Mouse (Mus musculus) forebrain, embryonic 13.5 days (tissue): Measurements from ENCODE around the gene Cenpv. TPM values are rescaled to one million over a fixed set of nuclear protein-coding genes. Genes with fewer than 3 reads are reported as not detected.
"Not testable (repeated sequence)": the region's sequence is repeated elsewhere in the genome, so short reads cannot be mapped to it uniquely, and the experiment has no call there.

Experiments used
- ATAC-seq: fragments of 200-750 bp; cut with Nextera tagmentation; 2 replicates; pipeline ENCODE4 v1.8.0; 2017
- H3K27ac ChIP-seq: fragments of 300-500 bp; sonication (generic); 2 replicates; pipeline ENCODE4 v1.5.1; 2015; ENCODE audit warnings: inconsistent platforms, mild to moderate bottlenecking, moderate library complexity
- H3K27me3 ChIP-seq: fragments of 300-500 bp; sonication (generic); 2 replicates; pipeline ENCODE4 v1.6.1; 2015; ENCODE audit warnings: mild to moderate bottlenecking, inconsistent platforms
- H3K36me3 ChIP-seq: fragments of 300-500 bp; sonication (generic); 2 replicates; pipeline ENCODE4 v1.6.1; 2015; ENCODE audit warnings: mild to moderate bottlenecking, inconsistent platforms; ENCODE audit not compliant: poor library complexity, severe bottlenecking
- H3K4me1 ChIP-seq: fragments of 300-500 bp; sonication (generic); 2 replicates; pipeline ENCODE4 v1.6.1; 2015; ENCODE audit warnings: inconsistent platforms
- H3K4me2 ChIP-seq: fragments of 300-500 bp; sonication (generic); 2 replicates; pipeline ENCODE4 v1.6.1; 2015; ENCODE audit warnings: inconsistent platforms, mild to moderate bottlenecking, moderate library complexity
- H3K4me3 ChIP-seq: fragments of 300-500 bp; sonication (generic); 2 replicates; pipeline ENCODE4 v1.5.1; 2015; ENCODE audit warnings: mild to moderate bottlenecking, inconsistent platforms
- H3K9ac ChIP-seq: fragments of 300-500 bp; sonication (generic); 2 replicates; pipeline ENCODE4 v1.6.1; 2015; ENCODE audit warnings: mild to moderate bottlenecking, inconsistent platforms
- H3K9me3 ChIP-seq: fragments of 300-500 bp; sonication (generic); replicated peaks from 2 replicates; pipeline ENCODE4 v1.6.1; 2016; ENCODE audit warnings: inconsistent platforms
- WGBS: fragments of 180-500 bp; shearing (Covaris S2); methylation state at CpG from one replicate; pipeline ENCODE4 v1.1.7; 2015; 5-methylcytosine and 5-hydroxymethylcytosine counted together
- polyA plus RNA-seq: library from polyadenylated mRNA; unstranded; fragments of >200 nt; fragmentation: Nextera tagmentation; extraction: Ambion mirVana; gene quantifications from 2 replicates; pipeline ENCODE4 v1.2.1, GENCODE M21; 2015

Gene Cenpv
- polyA plus RNA-seq, 1 experiment from 2014 or later: 78.7 TPM

GRCm38 (mm10) chr11:62522283-62522682 is 16.8 kb downstream of the Cenpv start:
- Histone ChIP-seq H3K27me3 (no peaks in the 10 kb centered on the region), H3K9me3 (no peaks in the 10 kb centered on the region), H3K4me1 (0 out of 2 replicates have a peak, but pooled peaks cover 4% of the 10 kb centered on the region), H3K9ac (no peak overlapping the region), H3K27ac (no peak overlapping the region), H3K4me2 (no peak overlapping the region), H3K4me3 (no peak overlapping the region), H3K36me3 (peaks cover 41% of the 10 kb centered on the region)
- no peak for ATAC-seq
- 77% methylated on average over 2 of the region's 2 CpGs for WGBS

- WGBS: 33% methylated on average over 2 of the region's 2 CpGs
- no peak overlapping the region for H3K4me2 ChIP-seq
- H3K9ac ChIP-seq: no peak overlapping the region
- no peaks in the 10 kb centered on the region for H3K27me3 ChIP-seq
- peaks cover 11% of the 10 kb centered on the region; the same call in 1 of the 2 replicates for H3K36me3 ChIP-seq
- no peak overlapping the region for H3K4me3 ChIP-seq
- no peak for ATAC-seq
- H3K27ac ChIP-seq: no peak overlapping the region
- H3K9me3 ChIP-seq: no peaks in the 10 kb centered on the region
- H3K4me1 ChIP-seq: 0 out of 2 replicates have a peak, but pooled peaks cover 4% of the 10 kb centered on the region
These were observed 20.1 kb downstream of the Cenpv start for GRCm38 (mm10) chr11:62518991-62519390.

DNA sequence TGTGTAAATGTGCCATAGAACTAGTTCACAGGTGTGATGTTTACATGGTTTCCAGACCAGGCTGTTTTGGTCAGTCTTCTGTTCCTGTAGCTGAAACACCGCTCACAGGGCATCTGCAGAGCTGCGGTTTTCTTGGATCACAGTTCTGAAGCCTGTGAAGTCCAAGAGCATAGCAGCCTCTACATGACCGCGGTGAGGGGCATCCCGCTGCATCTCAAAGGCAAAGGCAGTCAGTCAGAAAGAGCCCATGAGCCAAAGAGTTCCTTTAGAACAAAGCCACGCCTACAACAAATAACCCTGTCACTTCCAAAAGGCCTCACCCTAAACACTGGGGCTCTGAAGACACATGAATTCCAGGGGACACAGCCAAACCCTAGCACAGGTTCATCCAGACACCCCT is 25.8 kb downstream of the Cenpv start:
- ATAC-seq: no peak
- Histone ChIP-seq H3K9me3 (no peaks in the 10 kb centered on the region), H3K9ac (no peak overlapping the region), H3K4me1 (no peaks in the 10 kb centered on the region; the same call in 1 of the 2 replicates), H3K4me2 (no peak overlapping the region), H3K27me3 (no peaks in the 10 kb centered on the region), H3K27ac (no peak overlapping the region), H3K4me3 (no peak overlapping the region), H3K36me3 (no peaks in the 10 kb centered on the region)
- WGBS: 77% methylated on average over 6 of the region's 6 CpGs

DNA sequence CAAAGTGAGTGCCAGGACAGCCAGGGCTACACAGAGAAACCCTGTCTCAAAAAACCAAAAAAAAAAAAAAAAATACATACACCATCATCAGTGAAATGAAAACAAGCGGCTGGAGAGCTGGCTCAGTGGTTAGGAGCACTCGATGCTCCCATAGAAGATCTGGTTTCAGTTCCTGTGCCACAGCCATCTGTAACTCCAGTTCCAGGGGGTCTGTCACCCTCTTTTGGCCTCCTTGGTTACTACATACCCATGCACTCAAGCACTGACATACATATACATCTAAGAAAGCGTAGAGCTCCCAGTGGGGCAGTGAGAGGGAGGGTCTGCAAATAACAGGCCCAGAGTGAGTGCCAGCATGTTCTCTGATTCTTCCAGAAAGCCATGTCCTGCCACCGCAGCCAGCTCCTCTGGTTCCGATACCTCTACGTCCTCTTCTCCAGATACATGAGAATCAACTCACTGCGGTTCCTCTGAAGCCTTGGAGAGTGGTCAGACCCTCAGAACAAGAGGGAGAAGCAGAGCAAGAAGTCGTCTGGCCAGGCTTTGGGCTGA is 26.5 kb downstream of the Cenpv start:
- no peaks in the 10 kb centered on the region; the same call in 1 of the 2 replicates for H3K4me1 ChIP-seq
- WGBS: 91% methylated on average over 8 of the region's 8 CpGs
- no peaks in the 10 kb centered on the region for H3K27me3 ChIP-seq
- H3K27ac ChIP-seq: no peak overlapping the region
- no peaks in the 10 kb centered on the region for H3K9me3 ChIP-seq
- H3K4me3 ChIP-seq: no peak overlapping the region
- no peaks in the 10 kb centered on the region for H3K36me3 ChIP-seq
- no peak overlapping the region for H3K9ac ChIP-seq
- H3K4me2 ChIP-seq: no peak overlapping the region
- ATAC-seq: no peak

- Histone ChIP-seq H3K4me3 (no peak overlapping the region), H3K9ac (no peak overlapping the region), H3K9me3 (no peaks in the 10 kb centered on the region), H3K4me2 (no peak overlapping the region), H3K27me3 (no peaks in the 10 kb centered on the region), H3K27ac (no peak overlapping the region), H3K4me1 (no peaks in the 10 kb centered on the region; the same call in 1 of the 2 replicates), H3K36me3 (no peaks in the 10 kb centered on the region)
- WGBS: 74% methylated on average over 13 of the region's 13 CpGs
- no peak for ATAC-seq
These were observed 27.4 kb downstream of the Cenpv start for GRCm38 (mm10) chr11:62511444-62512202.

DNA sequence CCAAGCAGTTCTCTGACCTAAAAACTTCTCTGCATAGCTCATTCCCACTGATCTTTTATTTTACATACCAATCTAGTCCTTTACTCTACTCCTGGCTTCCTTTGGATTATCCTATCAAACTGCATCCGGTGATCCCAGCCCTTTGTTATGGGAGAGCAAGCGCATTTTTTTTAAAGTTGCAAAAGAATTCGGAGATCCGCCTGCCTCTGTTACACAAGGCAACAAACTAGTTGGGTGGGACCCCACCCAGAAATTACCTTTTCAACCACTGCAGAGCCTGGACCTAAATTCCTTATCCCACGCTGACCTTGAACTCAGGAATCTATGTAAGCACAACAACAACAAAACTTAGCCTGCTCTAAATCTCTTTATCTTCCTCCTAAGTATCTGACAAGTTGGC is 28.1 kb downstream of the Cenpv start:
- Histone ChIP-seq H3K27ac (no peak overlapping the region), H3K9me3 (no peaks in the 10 kb centered on the region), H3K36me3 (no peaks in the 10 kb centered on the region), H3K27me3 (no peaks in the 10 kb centered on the region), H3K4me3 (no peak overlapping the region), H3K9ac (no peak overlapping the region), H3K4me1 (no peaks in the 10 kb centered on the region; the same call in 1 of the 2 replicates), H3K4me2 (no peak overlapping the region)
- no peak for ATAC-seq
- WGBS: 89% methylated on average over 5 of the region's 5 CpGs

DNA sequence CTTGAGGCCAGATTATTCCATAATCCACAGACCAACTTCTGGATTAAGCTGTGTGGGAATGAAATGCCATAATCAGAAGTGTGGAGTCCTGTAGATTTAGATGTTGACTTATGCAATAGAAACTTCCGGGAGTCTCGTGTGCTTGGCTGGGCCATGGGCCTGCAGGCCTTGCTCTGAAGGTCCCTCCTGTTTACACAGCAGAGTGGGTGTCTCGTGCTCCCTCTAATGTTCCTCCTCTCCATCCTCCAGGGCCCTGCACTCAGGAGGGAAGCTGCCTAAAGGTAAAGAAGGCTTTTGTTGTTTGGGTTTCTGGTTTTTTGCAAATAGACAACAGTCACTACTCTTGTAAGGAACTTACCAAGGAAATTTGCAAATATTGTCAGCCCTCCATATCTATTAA is 29.5 kb downstream of the Cenpv start:
- WGBS: 91% methylated on average over 3 of the region's 3 CpGs

DNA sequence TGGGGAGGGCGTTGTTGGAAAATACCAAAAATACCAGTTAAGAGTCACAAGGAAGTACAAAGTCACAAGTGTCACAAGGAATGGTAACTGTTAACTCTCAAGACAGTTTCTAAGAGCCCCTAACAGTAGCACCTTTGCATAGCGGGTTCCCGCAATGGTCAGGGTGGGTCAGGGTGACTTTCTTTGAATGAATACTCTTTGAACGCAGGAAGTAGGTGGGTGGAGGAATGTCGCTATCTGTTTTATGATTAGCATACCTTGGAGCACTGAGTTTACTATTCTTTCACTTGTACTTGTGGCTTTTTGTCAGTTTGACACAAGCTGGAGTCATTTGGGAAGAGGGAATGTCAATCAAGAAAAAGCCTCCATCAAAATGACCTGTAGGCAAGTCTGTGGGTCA is 30.2 kb downstream of the Cenpv start:
- not testable (repeated sequence) for H3K9ac ChIP-seq, ATAC-seq, H3K4me1 ChIP-seq, H3K9me3 ChIP-seq, H3K27ac ChIP-seq, H3K4me2 ChIP-seq, H3K27me3 ChIP-seq, H3K4me3 ChIP-seq, H3K36me3 ChIP-seq
- 96% methylated on average over 5 of the region's 5 CpGs for WGBS

More for the DNA sequence above, 29.5 kb downstream of the Cenpv start:
- Histone ChIP-seq H3K36me3 (no peaks in the 10 kb centered on the region; the same call in 1 of the 2 replicates), H3K4me2 (no peak overlapping the region), H3K27ac (no peak overlapping the region), H3K4me1 (no peaks in the 10 kb centered on the region; the same call in 1 of the 2 replicates), H3K4me3 (no peak overlapping the region), H3K9ac (no peak overlapping the region), H3K27me3 (no peaks in the 10 kb centered on the region), H3K9me3 (no peaks in the 10 kb centered on the region)
- ATAC-seq: no peak

GRCm38 (mm10) chr11:62508365-62508764 is 30.7 kb downstream of the Cenpv start:
- H3K27me3 ChIP-seq, H3K36me3 ChIP-seq, ATAC-seq, H3K27ac ChIP-seq, H3K9me3 ChIP-seq, H3K4me1 ChIP-seq, H3K4me3 ChIP-seq, H3K4me2 ChIP-seq, H3K9ac ChIP-seq: not testable (repeated sequence)
- 93% methylated on average over 13 of the region's 13 CpGs for WGBS

GRCm38 (mm10) chr11:62507683-62508082 is 31.4 kb downstream of the Cenpv start:
- H3K4me2 ChIP-seq: no peak overlapping the region
- no peaks in the 10 kb centered on the region; the same call in 1 of the 2 replicates for H3K36me3 ChIP-seq
- no peak overlapping the region for H3K4me3 ChIP-seq
- no peak overlapping the region for H3K9ac ChIP-seq
- ATAC-seq: no peak
- no peaks in the 10 kb centered on the region; the same call in 1 of the 2 replicates for H3K4me1 ChIP-seq
- no peaks in the 10 kb centered on the region for H3K9me3 ChIP-seq
- H3K27ac ChIP-seq: no peak overlapping the region
- WGBS: 92% methylated on average over 4 of the region's 4 CpGs
- no peaks in the 10 kb centered on the region for H3K27me3 ChIP-seq

DNA sequence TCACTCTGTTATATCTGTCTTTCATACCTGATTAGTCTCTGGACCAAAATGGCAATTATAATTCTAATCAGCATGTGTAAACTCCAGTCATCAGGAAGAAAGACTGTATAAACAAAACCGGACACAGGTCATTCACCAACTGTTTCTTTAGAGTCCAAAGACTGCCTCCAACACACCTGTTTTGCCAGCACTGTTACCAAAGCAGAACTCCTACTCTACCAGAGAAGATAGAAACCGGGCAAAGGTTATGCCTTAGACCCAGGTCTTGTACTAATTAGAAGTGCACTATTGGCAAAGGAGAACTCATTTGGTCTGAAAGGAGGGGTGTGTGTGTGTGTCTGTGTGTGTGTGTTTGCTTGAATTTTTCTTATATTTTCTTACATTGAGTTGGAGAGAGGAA is 38.5 kb downstream of the Cenpv start:
- Histone ChIP-seq H3K36me3 (no peaks in the 10 kb centered on the region; the same call in 1 of the 2 replicates), H3K27me3 (no peaks in the 10 kb centered on the region), H3K9me3 (no peaks in the 10 kb centered on the region), H3K4me3 (no peak overlapping the region), H3K4me1 (no peaks in the 10 kb centered on the region), H3K9ac (no peak overlapping the region), H3K27ac (no peak overlapping the region), H3K4me2 (no peak overlapping the region)
- 78% methylated on average over 2 of the region's 2 CpGs for WGBS
- no peak for ATAC-seq

DNA sequence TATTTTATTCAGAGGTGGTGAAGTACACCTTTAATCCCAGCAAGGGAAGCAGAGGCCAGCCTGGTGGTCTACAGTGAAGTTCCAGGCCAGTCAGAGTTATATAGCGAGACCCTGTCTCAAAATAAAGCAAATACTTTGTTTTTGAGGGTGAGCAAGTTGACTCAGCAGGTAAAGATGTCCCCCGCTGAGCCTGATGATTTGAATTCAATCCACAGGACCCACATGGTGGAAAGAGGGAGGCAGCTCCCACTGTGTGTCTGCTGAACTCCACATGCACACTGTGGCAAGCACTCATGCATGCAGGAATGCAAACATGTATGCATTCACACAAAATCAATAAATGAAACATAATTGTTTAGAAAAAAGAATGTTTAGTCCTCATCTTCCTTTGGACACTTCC is 40.3 kb downstream of the Cenpv start:
- 79% methylated on average over 2 of the region's 2 CpGs for WGBS
- no peak for ATAC-seq
- H3K27me3 ChIP-seq: no peaks in the 10 kb centered on the region

More for the DNA sequence above, 40.3 kb downstream of the Cenpv start:
- H3K4me2 ChIP-seq: no peak overlapping the region
- H3K36me3 ChIP-seq: no peaks in the 10 kb centered on the region
- H3K4me3 ChIP-seq: no peak overlapping the region
- no peak overlapping the region for H3K27ac ChIP-seq
- H3K9ac ChIP-seq: no peak overlapping the region
- peaks cover 8% of the 10 kb centered on the region for H3K4me1 ChIP-seq
- H3K9me3 ChIP-seq: no peaks in the 10 kb centered on the region
